Mouse (Mus musculus): ENCODE results near the gene Gkap1. TPM values are rescaled to one million over a fixed set of nuclear protein-coding genes. Genes with fewer than 3 reads are reported as not detected.

The Gkap1 gene
- total and polyA plus RNA-seq, 3 experiments: 26.7 to 34.1 TPM; not detected in 1

- Histone ChIP-seq H3K4me1 (ENCODE audit: control insufficient read depth in 1 of 2, insufficient read depth in 2 of 2, low read length in 2 of 2) (no peaks in the 10 kb centered on the region), H3K9ac (ENCODE audit: control insufficient read depth, low read depth, low read length, poor library complexity, severe bottlenecking) (no peak overlapping the region), H3K79me2 (ENCODE audit: control insufficient read depth, insufficient read depth, low read length, poor library complexity) (no peaks in the 10 kb centered on the region), H3K27me3 (ENCODE audit: control insufficient read depth in 1 of 2, insufficient read depth in 2 of 2, low read length in 2 of 2) (no peaks in the 10 kb centered on the region), H3K4me3 (ENCODE audit: control insufficient read depth in 1 of 2, insufficient read depth in 1 of 2, low read depth in 2 of 2, low read length in 2 of 2) (no peak overlapping the region), H3K27ac (ENCODE audit: control insufficient read depth, low read depth, low read length) (no peak overlapping the region), H3K36me3 (ENCODE audit: control insufficient read depth in 1 of 2, insufficient read depth in 2 of 2, low read length in 2 of 2) (no peaks in the 10 kb centered on the region; a peak in 1 of 4 replicates), H3K9me3 (replicated peaks; ENCODE audit: insufficient read depth, low read length) (no peaks in the 10 kb centered on the region)
- no peak for DNase-seq (ENCODE audit: low read depth, low spot score)
- TF ChIP-seq TCF12 (IDR thresholded peaks at IDR 0.05; ENCODE audit: low read depth, low read length) (no peak), SIN3A (IDR thresholded peaks at IDR 0.05; ENCODE audit: low read length) (no peak), E2F4 (IDR thresholded peaks at IDR 0.05; ENCODE audit: borderline replicate concordance, low read depth, low read length) (no peak), MAZ (IDR thresholded peaks at IDR 0.05; ENCODE audit: low read depth, low read length) (no peak), MYC (IDR thresholded peaks at IDR 0.05; ENCODE audit: low read depth, low read length) (no peak), NRF1 (IDR thresholded peaks at IDR 0.05; ENCODE audit: insufficient read depth, low read depth, low read length, poor library complexity, severe bottlenecking) (no peak), TBP (IDR thresholded peaks at IDR 0.05; ENCODE audit: low read depth, low read length) (no peak), MAFK (IDR thresholded peaks at IDR 0.05; ENCODE audit: borderline replicate concordance, low read depth, low read length) (no peak), JUND (IDR thresholded peaks at IDR 0.05; ENCODE audit: low read depth, low read length) (no peak), RAD21 (IDR thresholded peaks at IDR 0.05; ENCODE audit: low read depth, low read length) (no peak), UBTF (IDR thresholded peaks at IDR 0.05; ENCODE audit: borderline replicate concordance, insufficient read depth, low read depth, low read length) (no peak), CTCF (IDR thresholded peaks at IDR 0.05 in 2 of 3, conservative IDR thresholded peaks at IDR 0.05 in 1 of 3; ENCODE audit: control insufficient read depth in 1 of 3, insufficient read depth in 1 of 3, low read depth in 2 of 3, low read length in 3 of 3, poor library complexity in 1 of 3, severe bottlenecking in 1 of 3) (no peak), NELFE (IDR thresholded peaks at IDR 0.05; ENCODE audit: low read depth, low read length) (no peak), TAL1 (IDR thresholded peaks at IDR 0.05; ENCODE audit: low read length) (no peak), POLR2AphosphoS2 (IDR thresholded peaks at IDR 0.05; ENCODE audit: low read length) (no peak)
Measured at GRCm38 (mm10) chr13:58283466-58283865, 8.0 kb upstream of the Gkap1 start.

GRCm38 (mm10) chr13:58281936-58282335 lies 6.4 kb upstream of the Gkap1 start:
- no peak for DNase-seq (ENCODE audit: low read depth, low spot score)
- Histone ChIP-seq H3K4me1 (ENCODE audit: control insufficient read depth in 1 of 2, insufficient read depth in 2 of 2, low read length in 2 of 2) (no peaks in the 10 kb centered on the region), H3K79me2 (ENCODE audit: control insufficient read depth, insufficient read depth, low read length, poor library complexity) (no peaks in the 10 kb centered on the region), H3K27me3 (ENCODE audit: control insufficient read depth in 1 of 2, insufficient read depth in 2 of 2, low read length in 2 of 2) (no peaks in the 10 kb centered on the region), H3K4me3 (ENCODE audit: control insufficient read depth in 1 of 2, insufficient read depth in 1 of 2, low read depth in 2 of 2, low read length in 2 of 2) (no peak overlapping the region), H3K36me3 (ENCODE audit: control insufficient read depth in 1 of 2, insufficient read depth in 2 of 2, low read length in 2 of 2) (no peaks in the 10 kb centered on the region), H3K27ac (ENCODE audit: control insufficient read depth, low read depth, low read length) (no peak overlapping the region), H3K9me3 (replicated peaks; ENCODE audit: insufficient read depth, low read length) (no peaks in the 10 kb centered on the region), H3K9ac (ENCODE audit: control insufficient read depth, low read depth, low read length, poor library complexity, severe bottlenecking) (no peak overlapping the region)
- no peak for TF ChIP-seq POLR2AphosphoS2 (IDR thresholded peaks at IDR 0.05; ENCODE audit: low read length)
- no peak for TF ChIP-seq MYC (IDR thresholded peaks at IDR 0.05; ENCODE audit: low read depth, low read length)
- no peak for TF ChIP-seq NRF1 (IDR thresholded peaks at IDR 0.05; ENCODE audit: insufficient read depth, low read depth, low read length, poor library complexity, severe bottlenecking)
- TF ChIP-seq ZMIZ1 (IDR thresholded peaks at IDR 0.05; ENCODE audit: low read depth, low read length): no peak
- no peak for TF ChIP-seq MAX (IDR thresholded peaks at IDR 0.05; ENCODE audit: low read length)
- TF ChIP-seq USF1 (IDR thresholded peaks at IDR 0.05; ENCODE audit: low read depth, low read length): no peak
- no peak for TF ChIP-seq ELF1 (IDR thresholded peaks at IDR 0.05; ENCODE audit: low read depth, low read length)
- no peak for TF ChIP-seq TBP (IDR thresholded peaks at IDR 0.05; ENCODE audit: low read depth, low read length)
